Mouse (Mus musculus): Measurements from ENCODE around the gene Gm49388.

- TF ChIP-seq CTCF (IDR thresholded peaks at IDR 0.05; ENCODE audit: control insufficient read depth, insufficient read depth, low read length) (no peak), POLR2A (IDR thresholded peaks at IDR 0.05; ENCODE audit: borderline replicate concordance, control insufficient read depth, low read depth, low read length) (no peak)
Observed at GRCm38 (mm10) chr7:127765756-127766155, 19.7 kb upstream of the Gm49388 start.

All from bone marrow, adult 2 months (tissue).